Mouse (Mus musculus) brain, embryonic 14.5 days (tissue): ENCODE results near the gene Gm19426. TPM values are rescaled to one million over a fixed set of nuclear protein-coding genes. Genes with fewer than 3 reads are reported as not detected.

Experiments
- DNase-seq: peaks from one replicate; pipeline ENCODE4 v3.0.0-alpha.2; 2011; ENCODE audit warnings: low read depth
- CTCF ChIP-seq: fragments of 200-500 bp; IDR thresholded peaks from 2 replicates; pipeline ENCODE4 v1.5.1; 2012; ENCODE audit warnings: inconsistent platforms, mild to moderate bottlenecking, moderate library complexity, borderline replicate concordance; ENCODE audit not compliant: insufficient read depth, insufficient read length; ENCODE audit errors: extremely low read depth
- POLR2A ChIP-seq: fragments of 200-500 bp; IDR thresholded peaks from 2 replicates; pipeline ENCODE4 v1.6.1; 2012; ENCODE audit warnings: mild to moderate bottlenecking, inconsistent platforms, borderline replicate concordance; ENCODE audit not compliant: poor library complexity, insufficient read depth, insufficient read length, severe bottlenecking; ENCODE audit errors: extremely low read depth
- polyA plus RNA-seq: library from polyadenylated mRNA; depleted of rRNA; stranded (reverse); fragments of >200 nt; gene quantifications from 2 replicates; pipeline ENCODE4 v1.2.3, GENCODE M21; 2012; rRNA removed

Gm19426 gene
- polyA plus RNA-seq, 1 experiment, result 7.6 TPM

GRCm38 (mm10) chr2:84715562-84716361 lies 27.7 kb downstream of the Gm19426 start:
- no peak for TF ChIP-seq CTCF
- TF ChIP-seq POLR2A, result no peak
- DNase-seq, result peak; percentile 99

GRCm38 (mm10) chr2:84714811-84715561 lies 28.5 kb downstream of the Gm19426 start, which contains the start of gene Zdhhc5:
Gene Zdhhc5, minus strand, starts transcription at chr2:84715180.
- DNase-seq, result peak; percentile 100

GRCm38 (mm10) chr2:84714422-84714810 lies 29.0 kb downstream of the Gm19426 start:
- DNase-seq, result no peak
- TF ChIP-seq CTCF (no peak), POLR2A (no peak)

More at GRCm38 (mm10) chr2:84714811-84715561, 28.5 kb downstream of the Gm19426 start, which contains the start of gene Zdhhc5:
- TF ChIP-seq CTCF (no peak), POLR2A (peak; percentile 92)

GRCm38 (mm10) chr2:84711898-84712297 lies 31.6 kb downstream of the Gm19426 start:
- no peak for DNase-seq
- TF ChIP-seq CTCF, result no peak
- TF ChIP-seq POLR2A, result no peak

- peak; percentile 55 for DNase-seq
- TF ChIP-seq POLR2A (no peak), CTCF (no peak)
Measured at GRCm38 (mm10) chr2:84707523-84707922, 35.9 kb downstream of the Gm19426 start.

- DNase-seq, result no peak
- TF ChIP-seq POLR2A (no peak), CTCF (no peak)
Measured at GRCm38 (mm10) chr2:84705295-84705694, 38.2 kb downstream of the Gm19426 start.

- TF ChIP-seq CTCF, result no peak
- TF ChIP-seq POLR2A, result no peak
- no peak for DNase-seq
Measured at GRCm38 (mm10) chr2:84704329-84704728, 39.1 kb downstream of the Gm19426 start.

- DNase-seq, result no peak
- TF ChIP-seq CTCF (no peak), POLR2A (no peak)
Measured at GRCm38 (mm10) chr2:84703497-84703896, 40.0 kb downstream of the Gm19426 start.

GRCm38 (mm10) chr2:84695007-84695695 lies 48.3 kb downstream of the Gm19426 start:
- TF ChIP-seq CTCF, result no peak
- TF ChIP-seq POLR2A, result no peak
- DNase-seq, result no peak

Other genes with a start within 250 kb of the Gm19426 start
- gene Ctnnd1, start 92.9 kb downstream of the Gm19426 start, polyA plus RNA-seq, result 78.6 and 86.7 TPM in 2 replicates
- not detected in 2 replicates for gene Btbd18, start 84.6 kb downstream of the Gm19426 start, polyA plus RNA-seq
- gene Selenoh, start 72.9 kb downstream of the Gm19426 start, polyA plus RNA-seq, result 193 and 319 TPM in 2 replicates
- 0.03 TPM in 1 of 2 replicates, not detected in the other for gene Gm28635, start 65.6 kb downstream of the Gm19426 start, polyA plus RNA-seq
- 33.6 and 40.1 TPM in 2 replicates for gene Med19, start 65.3 kb downstream of the Gm19426 start, polyA plus RNA-seq
- 129 and 170 TPM in 2 replicates for gene Tmx2, start 64.5 kb downstream of the Gm19426 start, polyA plus RNA-seq
- 34.8 and 35.4 TPM in 2 replicates for gene Zdhhc5, start 28.5 kb downstream of the Gm19426 start, polyA plus RNA-seq
- gene Clp1, start 16.3 kb downstream of the Gm19426 start, polyA plus RNA-seq, result 15.8 and 21.4 TPM in 2 replicates
- 41.7 and 61.5 TPM in 2 replicates for gene Ypel4, start 9.6 kb downstream of the Gm19426 start, polyA plus RNA-seq
- 22.5 and 29.6 TPM in 2 replicates for gene Serping1, start 31.8 kb upstream of the Gm19426 start, polyA plus RNA-seq
- 12.2 and 13.8 TPM in 2 replicates for gene Ube2l6, start 55.2 kb upstream of the Gm19426 start, polyA plus RNA-seq
- gene Smtnl1, start 79.0 kb upstream of the Gm19426 start, polyA plus RNA-seq, result not detected in 2 replicates
- gene Timm10, start 83.3 kb upstream of the Gm19426 start, polyA plus RNA-seq, result 62.7 and 80.6 TPM in 2 replicates
- 3.4 and 5.9 TPM in 2 replicates for gene Slc43a1, start 95.2 kb upstream of the Gm19426 start, polyA plus RNA-seq
- gene Rtn4rl2, start 143.1 kb upstream of the Gm19426 start, polyA plus RNA-seq, result 18.3 and 32.2 TPM in 2 replicates
- 10.1 and 10.6 TPM in 2 replicates for gene Slc43a3, start 192.9 kb upstream of the Gm19426 start, polyA plus RNA-seq
- gene Prg2, start 236.8 kb upstream of the Gm19426 start, polyA plus RNA-seq, result 0.14 and 0.16 TPM in 2 replicates
- gene Prg3, start 244.6 kb upstream of the Gm19426 start, polyA plus RNA-seq, result not detected in 2 replicates